Mouse (Mus musculus) cortical plate, adult 2 months (tissue): ENCODE data around the gene Cwf19l1.

ENCODE experiments used
- CTCF ChIP-seq: fragments of 200-500 bp; IDR thresholded peaks from 2 replicates; pipeline ENCODE4 v1.5.1; 2011; ENCODE audit warnings: mild to moderate bottlenecking, control low read depth, low read length; ENCODE audit not compliant: insufficient read depth; ENCODE audit errors: extremely low read depth
- POLR2A ChIP-seq: fragments of 200-500 bp; IDR thresholded peaks from 2 replicates; pipeline ENCODE4 v1.6.1; 2011; ENCODE audit warnings: mild to moderate bottlenecking, low read length, control low read depth; ENCODE audit not compliant: insufficient read depth; ENCODE audit errors: extremely low read depth

DNA sequence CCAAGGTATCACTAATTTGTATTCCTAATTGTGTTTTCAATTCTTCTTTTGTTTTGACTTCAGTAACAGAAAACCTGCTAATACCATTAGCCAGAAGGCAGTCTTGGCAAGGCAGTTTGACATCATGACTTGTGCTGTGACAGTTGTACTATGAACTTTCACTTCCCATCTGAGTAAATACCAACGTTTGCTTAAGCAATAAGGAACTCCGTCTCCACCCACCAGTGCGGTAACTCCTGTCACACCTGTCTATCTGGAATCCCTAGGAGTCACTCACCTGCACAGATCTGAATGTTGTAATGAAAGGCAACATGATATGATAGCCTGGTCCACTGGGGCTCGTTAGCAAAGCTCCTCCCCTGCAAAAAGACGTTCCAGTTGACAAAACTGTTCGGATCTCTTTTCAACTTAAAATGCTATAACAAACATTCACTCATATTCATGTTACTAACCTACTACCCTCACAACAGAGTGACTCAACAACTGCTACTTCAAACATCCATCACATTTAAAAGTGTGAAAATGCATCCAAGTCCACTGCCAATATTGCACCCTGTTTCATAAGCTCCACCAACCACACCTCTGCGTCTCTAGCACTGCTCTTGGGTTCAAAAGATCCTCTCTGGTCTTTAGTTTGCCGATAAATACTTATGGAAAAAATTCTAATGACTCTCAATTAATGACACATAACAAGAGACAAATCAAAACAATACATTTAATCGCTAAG is 68.2 kb downstream of the Cwf19l1 start:
- no peak for TF ChIP-seq POLR2A
- TF ChIP-seq CTCF: no peak
